Mouse (Mus musculus) neural tube, embryonic 11.5 days (tissue): ENCODE results near the gene Capn15. TPM values are rescaled to one million over a fixed set of nuclear protein-coding genes. Genes with fewer than 3 reads are reported as not detected.

ENCODE experiments used
- ATAC-seq: fragments of 200-750 bp; cut with Nextera tagmentation; 2 replicates; pipeline ENCODE4 v1.8.0; 2017; ENCODE audit warnings: moderate number of reproducible peaks, mild to moderate bottlenecking, moderate TSS enrichment, moderate library complexity; ENCODE audit not compliant: insufficient read depth, low FRiP score, low TSS enrichment
- DNase-seq: peaks from one replicate; pipeline ENCODE4 v3.0.0-alpha.2; 2015; ENCODE audit warnings: low spot score
- H3K27ac ChIP-seq: fragments of 300-500 bp; sonication (generic); 2 replicates; pipeline ENCODE4 v1.5.1; 2014; ENCODE audit warnings: low read depth, mild to moderate bottlenecking, low read length
- H3K27me3 ChIP-seq: fragments of 300-500 bp; sonication (generic); 2 replicates; pipeline ENCODE4 v1.6.1; 2014; ENCODE audit warnings: mild to moderate bottlenecking, low read length, mixed read lengths; ENCODE audit not compliant: control insufficient read depth, insufficient read depth
- H3K36me3 ChIP-seq: fragments of 300-500 bp; sonication (generic); 2 replicates; pipeline ENCODE4 v1.6.1; 2014; ENCODE audit warnings: mild to moderate bottlenecking, low read length, moderate library complexity, mixed read lengths; ENCODE audit not compliant: control insufficient read depth, insufficient read depth
- H3K4me1 ChIP-seq: fragments of 300-500 bp; sonication (generic); 2 replicates; pipeline ENCODE4 v1.6.1; 2014; ENCODE audit warnings: low read length, mixed read lengths; ENCODE audit not compliant: control insufficient read depth, insufficient read depth
- H3K4me2 ChIP-seq: fragments of 300-500 bp; sonication (generic); 2 replicates; pipeline ENCODE4 v1.6.1; 2014; ENCODE audit warnings: low read depth, mild to moderate bottlenecking, moderate library complexity
- H3K4me3 ChIP-seq: fragments of 300-500 bp; sonication (generic); 2 replicates; pipeline ENCODE4 v1.5.1; 2014; ENCODE audit warnings: low read depth, low read length
- H3K9ac ChIP-seq: fragments of 300-500 bp; sonication (generic); 2 replicates; pipeline ENCODE4 v1.6.1; 2014; ENCODE audit warnings: mild to moderate bottlenecking, low read length
- H3K9me3 ChIP-seq: fragments of 300-500 bp; sonication (generic); 2 replicates; pipeline ENCODE4 v1.6.1; 2016; ENCODE audit warnings: low read length; ENCODE audit not compliant: control insufficient read depth
- WGBS: fragments of 180-500 bp; shearing (Covaris S2); extraction: QIAGEN DNeasy Blood & Tissue Kit; methylation state at CpG from one replicate; pipeline ENCODE4 v1.1.7; 2014; 5-methylcytosine and 5-hydroxymethylcytosine counted together
- polyA plus RNA-seq: library from polyadenylated mRNA; unstranded; fragments of >200 nt; fragmentation: Nextera tagmentation; extraction: Ambion mirVana; gene quantifications from 2 replicates; pipeline ENCODE4 v1.2.1, GENCODE M21; 2014

The Capn15 gene
- polyA plus RNA-seq, 1 experiment from 2014 or later: 23.3 TPM

DNA sequence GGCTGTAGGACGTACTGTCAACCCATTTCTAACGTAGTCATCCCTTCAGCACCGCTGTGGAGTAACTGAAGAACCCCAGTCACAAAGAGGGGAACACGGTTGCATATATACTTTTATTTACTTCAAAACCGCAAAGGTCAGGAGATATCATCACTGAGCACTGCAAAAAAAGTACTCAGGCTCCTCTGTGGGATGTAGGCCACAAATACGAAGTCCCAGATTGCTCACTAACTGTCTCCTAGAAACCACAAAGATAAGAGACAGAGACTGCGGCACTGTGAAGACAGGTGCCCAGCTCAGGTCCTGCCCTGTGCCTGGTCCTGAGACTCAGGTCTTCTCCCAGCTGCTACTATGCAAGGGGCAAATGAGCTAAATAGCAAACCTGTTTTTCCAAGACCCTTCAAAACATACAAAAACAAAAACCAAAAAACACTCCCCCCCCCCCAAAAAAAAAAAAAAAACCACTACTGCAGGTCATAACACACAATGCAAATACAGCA is 35.3 kb upstream of the Capn15 start:
- Histone ChIP-seq H3K27me3 (no peaks in the 10 kb centered on the region), H3K9me3 (no peaks in the 10 kb centered on the region), H3K36me3 (0 out of 2 replicates have a peak, but pooled peaks cover under 1% of the 10 kb centered on the region), H3K9ac (no peak overlapping the region), H3K27ac (no peak overlapping the region), H3K4me2 (no peak overlapping the region), H3K4me3 (no peak overlapping the region), H3K4me1 (no peaks in the 10 kb centered on the region)
- ATAC-seq (no peak), DNase-seq (no peak)
- 91% methylated on average over 7 of the region's 7 CpGs for WGBS

DNA sequence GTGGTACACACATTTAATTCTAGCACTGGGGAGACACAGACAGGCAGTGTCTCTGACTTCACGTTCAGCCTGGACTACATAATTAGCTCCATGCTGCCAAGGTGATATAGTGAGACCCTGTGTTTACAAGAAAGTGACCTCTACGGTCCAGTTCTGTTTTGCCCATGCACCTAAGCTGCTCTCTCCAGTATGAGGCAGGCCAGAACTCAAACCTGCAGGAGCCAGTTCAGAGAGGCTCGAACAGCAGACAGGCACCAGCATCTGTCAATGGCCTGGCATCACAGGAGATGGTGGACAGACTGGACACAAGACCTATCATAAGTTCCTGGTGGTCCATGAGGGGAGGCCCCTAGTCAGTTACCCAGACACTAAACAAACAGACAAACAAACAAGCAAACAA is 32.8 kb upstream of the Capn15 start:
- WGBS: 85% methylated on average over 3 of the region's 3 CpGs
- no peak overlapping the region for H3K4me3 ChIP-seq
- no peak overlapping the region for H3K27ac ChIP-seq
- H3K4me1 ChIP-seq: no peaks in the 10 kb centered on the region
- no peaks in the 10 kb centered on the region for H3K27me3 ChIP-seq
- H3K9me3 ChIP-seq: no peaks in the 10 kb centered on the region
- H3K9ac ChIP-seq: no peak overlapping the region
- no peak overlapping the region for H3K4me2 ChIP-seq
- no peak for ATAC-seq
- peaks cover 10% of the 10 kb centered on the region; the same call in 1 of the 2 replicates for H3K36me3 ChIP-seq
- no peak for DNase-seq

DNA sequence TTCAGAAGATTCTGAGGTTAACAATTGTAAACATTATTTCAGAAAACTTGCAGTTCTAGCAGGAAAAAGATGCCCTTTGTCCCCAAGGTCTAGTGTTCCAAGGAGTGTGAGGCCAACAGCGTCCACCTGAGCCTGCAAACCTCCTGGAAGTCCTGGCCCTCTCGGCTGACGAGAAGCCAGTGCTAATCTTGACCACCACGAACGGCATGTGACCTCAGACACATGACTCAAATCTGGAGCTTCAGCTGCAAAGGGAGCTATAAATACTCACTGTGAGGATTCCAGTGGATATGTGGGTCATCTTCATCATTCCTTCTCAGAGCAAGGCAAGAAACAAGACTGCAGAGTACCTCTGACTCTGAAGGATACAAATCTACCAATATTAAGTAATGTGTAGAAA is 32.4 kb upstream of the Capn15 start:
- Histone ChIP-seq H3K4me2 (no peak overlapping the region), H3K36me3 (peaks cover 10% of the 10 kb centered on the region), H3K4me1 (no peaks in the 10 kb centered on the region), H3K9ac (no peak overlapping the region), H3K4me3 (no peak overlapping the region), H3K27ac (no peak overlapping the region), H3K27me3 (no peaks in the 10 kb centered on the region), H3K9me3 (no peaks in the 10 kb centered on the region)
- WGBS: 86% methylated on average over 5 of the region's 5 CpGs
- no peak for DNase-seq
- ATAC-seq: no peak

DNA sequence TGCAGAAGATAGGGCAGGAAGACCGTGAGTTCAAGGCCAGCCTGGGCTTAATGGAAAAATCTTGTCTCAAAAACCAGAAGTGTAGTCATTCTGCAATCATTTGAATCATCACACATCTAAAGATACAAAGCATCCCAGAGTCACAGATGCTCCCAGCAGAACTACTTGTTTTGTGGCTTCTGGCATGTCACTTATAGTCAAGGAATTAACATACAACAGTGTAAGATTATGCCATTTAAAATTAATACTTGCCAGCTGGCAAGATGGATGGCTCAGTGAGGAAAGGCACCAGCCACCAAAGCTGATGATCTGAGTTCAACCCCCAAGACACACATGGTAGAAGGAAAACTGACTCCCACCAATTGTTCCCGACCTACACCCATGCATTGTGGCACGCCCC is 31.4 kb upstream of the Capn15 start:
- no peak overlapping the region for H3K9ac ChIP-seq
- H3K4me1 ChIP-seq: no peaks in the 10 kb centered on the region
- no peak for ATAC-seq
- H3K9me3 ChIP-seq: no peaks in the 10 kb centered on the region
- H3K4me3 ChIP-seq: no peak overlapping the region
- WGBS: 74% methylated on average over 3 of the region's 3 CpGs
- no peaks in the 10 kb centered on the region for H3K27me3 ChIP-seq
- no peak overlapping the region for H3K27ac ChIP-seq
- H3K36me3 ChIP-seq: peaks cover 14% of the 10 kb centered on the region
- DNase-seq: no peak
- no peak overlapping the region for H3K4me2 ChIP-seq

DNA sequence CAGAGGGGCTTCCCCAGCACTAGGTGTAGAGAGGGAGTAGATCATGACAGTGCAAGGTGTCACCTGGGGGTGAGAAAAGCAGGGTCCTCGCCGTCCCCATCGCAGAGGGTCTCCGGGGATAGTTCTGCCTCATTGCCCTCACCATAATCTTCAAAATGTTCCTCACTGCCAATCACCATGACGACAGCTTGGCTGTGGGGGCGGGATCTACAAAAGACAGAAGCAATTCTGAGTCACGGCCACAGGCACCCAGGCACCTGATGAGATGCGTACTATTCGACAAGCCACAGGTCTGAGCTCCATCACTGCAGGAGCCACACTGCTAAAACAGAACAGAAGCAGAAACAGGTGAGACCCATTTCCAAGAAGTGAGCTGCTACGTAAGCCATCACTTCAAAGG is 28.1 kb upstream of the Capn15 start:
- no peak overlapping the region for H3K9ac ChIP-seq
- no peak overlapping the region for H3K27ac ChIP-seq
- WGBS: 88% methylated on average over 10 of the region's 10 CpGs
- no peaks in the 10 kb centered on the region for H3K9me3 ChIP-seq
- H3K4me2 ChIP-seq: no peak overlapping the region
- DNase-seq (no peak), ATAC-seq (no peak)
- H3K36me3 ChIP-seq: peaks cover 14% of the 10 kb centered on the region
- H3K4me1 ChIP-seq: no peaks in the 10 kb centered on the region
- no peak overlapping the region for H3K4me3 ChIP-seq
- H3K27me3 ChIP-seq: no peaks in the 10 kb centered on the region

DNA sequence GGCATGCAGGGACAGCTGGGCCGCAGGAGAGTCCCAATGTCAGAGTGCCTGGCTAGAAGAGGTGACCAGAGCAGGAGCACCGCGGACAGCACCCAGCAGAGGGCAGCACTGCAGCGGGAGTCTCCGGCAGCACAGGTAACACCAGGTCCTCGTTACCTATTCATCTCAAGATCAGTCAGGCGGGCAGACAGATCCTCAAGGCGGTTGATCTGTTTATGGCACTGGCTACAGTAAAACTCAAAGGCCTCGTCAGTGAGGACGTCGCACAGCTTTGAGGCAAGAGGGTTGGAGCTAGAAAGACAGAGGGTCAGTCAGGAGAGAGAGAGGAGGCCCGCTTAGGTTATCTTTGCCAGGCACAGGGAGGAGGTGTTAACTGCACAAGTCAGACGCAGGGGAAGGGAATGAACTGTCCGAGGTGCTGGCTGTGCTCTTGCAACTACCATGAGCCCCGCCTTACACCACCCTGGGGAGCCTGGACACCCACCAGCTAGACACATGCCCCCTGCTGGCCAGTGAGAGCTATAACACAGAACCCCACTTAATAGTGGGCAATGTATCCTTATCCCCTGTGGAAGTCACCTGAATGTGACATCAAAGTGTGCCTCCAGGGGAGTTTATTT is 26.4 kb upstream of the Capn15 start:
- 11% methylated on average over 15 of the region's 15 CpGs for WGBS
- no peak overlapping the region for H3K9ac ChIP-seq
- H3K9me3 ChIP-seq: no peaks in the 10 kb centered on the region
- H3K4me3 ChIP-seq: no peak overlapping the region
- no peak overlapping the region for H3K4me2 ChIP-seq
- ATAC-seq (no peak), DNase-seq (peak; percentile 73)
- no peaks in the 10 kb centered on the region for H3K27me3 ChIP-seq
- H3K27ac ChIP-seq: no peak overlapping the region
- peaks cover 19% of the 10 kb centered on the region for H3K36me3 ChIP-seq
- no peaks in the 10 kb centered on the region for H3K4me1 ChIP-seq

DNA sequence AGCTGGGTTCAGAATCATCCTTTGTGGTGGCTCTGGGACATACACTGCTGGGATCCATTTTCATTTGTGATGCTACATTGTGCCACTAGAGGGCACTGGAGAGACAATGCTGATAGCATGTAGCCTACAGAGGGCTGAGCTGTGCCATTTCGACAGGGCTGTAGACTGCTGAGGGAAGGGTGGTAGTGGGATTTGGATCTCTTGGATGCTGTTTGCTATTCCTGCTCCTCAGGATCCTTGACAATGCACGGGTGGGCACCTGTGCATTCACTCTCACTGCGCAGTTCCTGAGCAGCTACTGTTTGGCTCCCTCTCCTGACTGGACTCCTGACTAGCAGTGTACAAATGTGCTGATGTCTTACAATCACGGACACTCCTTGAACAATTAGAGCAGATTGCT is 23.9 kb upstream of the Capn15 start:
- H3K4me3 ChIP-seq: no peak overlapping the region
- H3K27ac ChIP-seq: no peak overlapping the region
- H3K36me3 ChIP-seq: peaks cover 14% of the 10 kb centered on the region
- no peaks in the 10 kb centered on the region for H3K9me3 ChIP-seq
- DNase-seq: peak; percentile 70
- ATAC-seq: peak; percentile 38; the same call in 1 of the 2 replicates
- 38% methylated on average over 4 of the region's 4 CpGs for WGBS
- H3K4me1 ChIP-seq: no peaks in the 10 kb centered on the region
- no peak overlapping the region for H3K4me2 ChIP-seq
- no peak overlapping the region for H3K9ac ChIP-seq
- H3K27me3 ChIP-seq: no peaks in the 10 kb centered on the region

DNA sequence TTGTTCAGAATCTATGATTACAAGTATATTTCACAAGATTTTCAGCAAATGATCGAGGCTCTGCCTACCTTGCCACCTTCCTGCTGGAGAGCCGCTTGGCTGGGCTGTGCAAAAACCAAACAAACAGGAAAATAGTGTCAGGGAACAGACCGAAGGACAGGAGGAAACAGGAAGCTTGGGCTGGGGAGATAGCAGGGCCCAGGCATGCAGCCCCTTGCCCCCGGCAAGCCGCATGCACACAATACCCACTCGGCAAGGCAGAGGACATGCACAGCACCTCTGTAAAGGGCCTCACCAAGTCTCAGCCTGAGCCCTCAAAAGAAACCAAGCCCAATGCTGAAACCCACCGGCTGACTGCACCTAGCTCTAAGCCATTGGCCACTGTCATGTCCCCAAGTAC is 23.2 kb upstream of the Capn15 start:
- DNase-seq: no peak
- Histone ChIP-seq H3K9ac (no peak overlapping the region), H3K4me1 (no peaks in the 10 kb centered on the region), H3K4me3 (no peak overlapping the region), H3K36me3 (peaks cover 14% of the 10 kb centered on the region), H3K9me3 (no peaks in the 10 kb centered on the region), H3K4me2 (no peak overlapping the region), H3K27ac (no peak overlapping the region), H3K27me3 (no peaks in the 10 kb centered on the region)
- no peak for ATAC-seq
- WGBS: 83% methylated on average over 7 of the region's 7 CpGs

DNA sequence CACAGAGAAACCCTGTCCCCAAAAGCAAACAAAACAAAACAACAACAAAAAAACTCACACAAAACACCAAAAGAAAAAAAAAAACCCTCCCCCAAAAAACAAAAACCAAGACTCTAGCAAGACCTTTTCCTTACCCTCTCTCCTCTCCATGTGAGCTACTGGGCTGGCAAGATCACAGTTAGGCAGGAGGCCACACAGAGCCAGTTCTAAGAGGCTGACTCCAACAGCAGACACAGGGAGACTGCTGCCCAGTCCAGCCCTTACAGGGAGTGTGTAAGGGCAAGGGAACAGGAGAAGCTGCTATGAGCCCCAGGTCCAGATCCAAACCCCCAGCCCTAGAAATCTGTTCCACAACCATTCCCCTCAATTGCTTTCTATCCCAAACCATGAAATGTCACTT is 22.7 kb upstream of the Capn15 start:
- Histone ChIP-seq H3K9me3 (no peaks in the 10 kb centered on the region), H3K27me3 (no peaks in the 10 kb centered on the region), H3K36me3 (peaks cover 13% of the 10 kb centered on the region), H3K9ac (no peak overlapping the region), H3K4me1 (no peaks in the 10 kb centered on the region), H3K4me3 (no peak overlapping the region), H3K4me2 (no peak overlapping the region), H3K27ac (no peak overlapping the region)
- no peak for DNase-seq
- no peak for ATAC-seq
